Mouse (Mus musculus): ENCODE measurements at regions not wholly inside any gene's neighbourhood (a gene's known extent, or its start where the extent isn't known, plus 50 kb on each side); places are given as distances from the start of the nearest gene placed in this dataset.

- DNase-seq (ENCODE audit: low spot score) (peak; percentile 59), ATAC-seq (peak; percentile 18)
- Histone ChIP-seq H3K27ac (ENCODE audit: low read length) (peak overlapping the region; percentile 33; the same call in 1 of the 2 replicates), H3K27me3 (replicated peaks; ENCODE audit: insufficient read depth, low read length) (no peaks in the 10 kb centered on the region), H3K4me1 (ENCODE audit: insufficient read depth, low read depth, low read length) (peaks cover 14% of the 10 kb centered on the region; the same call in 1 of the 2 replicates), H3K36me3 (ENCODE audit: insufficient read depth, low read length) (no peaks in the 10 kb centered on the region), H3K9ac (replicated peaks; ENCODE audit: low read depth) (no peak overlapping the region), H3K4me2 (replicated peaks; ENCODE audit: low read depth, low read length) (no peak overlapping the region), H3K4me3 (ENCODE audit: low read depth, low read length) (no peak overlapping the region), H3K9me3 (ENCODE audit: low read length) (no peaks in the 10 kb centered on the region)
- TF ChIP-seq EP300 (IDR thresholded peaks at IDR 0.05) = no peak
- TF ChIP-seq CTCF (IDR thresholded peaks at IDR 0.05) = peak; percentile 37; the same call in 1 of the 2 replicates
- 11% methylated on average over 6 of the region's 6 CpGs for WGBS
These were observed 58.5 kb upstream of the Zfp217 start for GRCm38 (mm10) chr2:170206442-170206754.

GRCm38 (mm10) chr2:170205591-170206441 lies 57.9 kb upstream of the Zfp217 start:
- peaks cover 14% of the 10 kb centered on the region; the same call in 1 of the 2 replicates for H3K4me1 ChIP-seq (ENCODE audit: insufficient read depth, low read depth, low read length)
- no peaks in the 10 kb centered on the region for H3K27me3 ChIP-seq (replicated peaks; ENCODE audit: insufficient read depth, low read length)
- H3K36me3 ChIP-seq (ENCODE audit: insufficient read depth, low read length) = no peaks in the 10 kb centered on the region
- 1% methylated on average over 17 of the region's 17 CpGs for WGBS
- peak; percentile 72 for DNase-seq (ENCODE audit: low spot score)
- TF ChIP-seq CTCF (IDR thresholded peaks at IDR 0.05) = no peak
- TF ChIP-seq EP300 (IDR thresholded peaks at IDR 0.05) = peak; percentile 35; the same call in 1 of the 2 replicates
- peak overlapping the region; percentile 35 for H3K4me3 ChIP-seq (ENCODE audit: low read depth, low read length)
- peak overlapping the region; percentile 20; the same call in 1 of the 2 replicates for H3K9ac ChIP-seq (replicated peaks; ENCODE audit: low read depth)
- peak overlapping the region; percentile 91 for H3K27ac ChIP-seq (ENCODE audit: low read length)
- H3K9me3 ChIP-seq (ENCODE audit: low read length) = no peaks in the 10 kb centered on the region
- peak; percentile 43 for ATAC-seq
- peak overlapping the region; percentile 60 for H3K4me2 ChIP-seq (replicated peaks; ENCODE audit: low read depth, low read length)

GRCm38 (mm10) chr2:170204768-170205514 lies 57.0 kb upstream of the Zfp217 start:
- peak; percentile 66 for DNase-seq (ENCODE audit: low spot score)
- Histone ChIP-seq H3K36me3 (ENCODE audit: insufficient read depth, low read length) (no peaks in the 10 kb centered on the region), H3K27me3 (replicated peaks; ENCODE audit: insufficient read depth, low read length) (no peaks in the 10 kb centered on the region), H3K4me2 (replicated peaks; ENCODE audit: low read depth, low read length) (peak overlapping the region; percentile 60), H3K9me3 (ENCODE audit: low read length) (no peaks in the 10 kb centered on the region), H3K4me3 (ENCODE audit: low read depth, low read length) (peak overlapping the region; percentile 35), H3K9ac (replicated peaks; ENCODE audit: low read depth) (peak overlapping the region; percentile 20), H3K4me1 (ENCODE audit: insufficient read depth, low read depth, low read length) (peaks cover 14% of the 10 kb centered on the region; the same call in 1 of the 2 replicates), H3K27ac (ENCODE audit: low read length) (peak overlapping the region; percentile 91)
- WGBS = 10% methylated on average over 10 of the region's 10 CpGs
- TF ChIP-seq CTCF (IDR thresholded peaks at IDR 0.05) (no peak), EP300 (IDR thresholded peaks at IDR 0.05) (peak; percentile 59)
- ATAC-seq = no peak

GRCm38 (mm10) chr2:170203496-170203895 lies 55.6 kb upstream of the Zfp217 start:
- no peak overlapping the region for H3K4me2 ChIP-seq (replicated peaks; ENCODE audit: low read depth, low read length)
- TF ChIP-seq CTCF (IDR thresholded peaks at IDR 0.05) (no peak), EP300 (IDR thresholded peaks at IDR 0.05) (no peak)
- no peak for ATAC-seq
- no peak overlapping the region for H3K27ac ChIP-seq (ENCODE audit: low read length)
- peaks cover 9% of the 10 kb centered on the region; the same call in 1 of the 2 replicates for H3K4me1 ChIP-seq (ENCODE audit: insufficient read depth, low read depth, low read length)
- 88% methylated on average over 5 of the region's 5 CpGs for WGBS
- H3K9ac ChIP-seq (replicated peaks; ENCODE audit: low read depth) = no peak overlapping the region
- no peak for DNase-seq (ENCODE audit: low spot score)
- H3K27me3 ChIP-seq (replicated peaks; ENCODE audit: insufficient read depth, low read length) = no peaks in the 10 kb centered on the region
- H3K36me3 ChIP-seq (ENCODE audit: insufficient read depth, low read length) = no peaks in the 10 kb centered on the region
- H3K4me3 ChIP-seq (ENCODE audit: low read depth, low read length) = no peak overlapping the region
- H3K9me3 ChIP-seq (ENCODE audit: low read length) = no peaks in the 10 kb centered on the region

GRCm38 (mm10) chr2:170201816-170202371 lies 54.0 kb upstream of the Zfp217 start:
- WGBS = 60% methylated on average over 10 of the region's 10 CpGs
- H3K27me3 ChIP-seq (replicated peaks; ENCODE audit: insufficient read depth, low read length) = no peaks in the 10 kb centered on the region
- peaks cover 9% of the 10 kb centered on the region; the same call in 1 of the 2 replicates for H3K4me1 ChIP-seq (ENCODE audit: insufficient read depth, low read depth, low read length)
- no peak overlapping the region for H3K4me3 ChIP-seq (ENCODE audit: low read depth, low read length)
- no peak overlapping the region for H3K4me2 ChIP-seq (replicated peaks; ENCODE audit: low read depth, low read length)
- DNase-seq (ENCODE audit: low spot score) = peak; percentile 35
- TF ChIP-seq EP300 (IDR thresholded peaks at IDR 0.05) = no peak
- no peak for TF ChIP-seq CTCF (IDR thresholded peaks at IDR 0.05)
- H3K9ac ChIP-seq (replicated peaks; ENCODE audit: low read depth) = no peak overlapping the region
- H3K9me3 ChIP-seq (ENCODE audit: low read length) = no peaks in the 10 kb centered on the region
- peak; percentile 33; the same call in 1 of the 2 replicates for ATAC-seq
- no peak overlapping the region for H3K27ac ChIP-seq (ENCODE audit: low read length)
- H3K36me3 ChIP-seq (ENCODE audit: insufficient read depth, low read length) = no peaks in the 10 kb centered on the region
